Mouse (Mus musculus): ENCODE data around the gene Npepps. TPM values are rescaled to one million over a fixed set of nuclear protein-coding genes. Genes with fewer than 3 reads are reported as not detected.

Gene Npepps
- total RNA-seq (2012; rRNA removed), result 20.5 and 28.1 TPM in 2 replicates
- polyA plus RNA-seq (2012; ENCODE audit: insufficient read depth in 1 of 2, insufficient read length in 2 of 2, low read depth in 1 of 2, low replicate concordance in 2 of 2, missing spikeins in 1 of 2), result 10 to 100 TPM in 1 of 2 experiments, not detected in 1; 41.6 TPM

GRCm38 (mm10) chr11:97280216-97280861, at the start of gene Npepps:
Gene Npepps (minus strand): TSS chr11:97280638.
- H3K4me1 ChIP-seq (ENCODE audit: control insufficient read depth in 1 of 2, insufficient read depth in 2 of 2, low read length in 2 of 2), result peaks cover 9 to 16% of the 10 kb centered on the region in 2 experiments
- peak; percentile 81 for DNase-seq (ENCODE audit: low read depth, low spot score)
- TF ChIP-seq MAX (IDR thresholded peaks at IDR 0.05; ENCODE audit: low read length) (no peak), KAT2A (conservative IDR thresholded peaks at IDR 0.05; ENCODE audit: low read depth, low read length) (no peak), POLR2AphosphoS5 (IDR thresholded peaks at IDR 0.05; ENCODE audit: borderline replicate concordance, low read depth, low read length) (no peak), CTCF (IDR thresholded peaks at IDR 0.05 in 2 of 3, conservative IDR thresholded peaks at IDR 0.05 in 1 of 3; ENCODE audit: control insufficient read depth in 1 of 3, insufficient read depth in 1 of 3, low read depth in 2 of 3, low read length in 3 of 3, poor library complexity in 1 of 3, severe bottlenecking in 1 of 3) (no peak), ETS1 (IDR thresholded peaks at IDR 0.05; ENCODE audit: low read depth, low read length) (no peak), JUND (IDR thresholded peaks at IDR 0.05; ENCODE audit: low read depth, low read length) (no peak), EP300 (IDR thresholded peaks at IDR 0.05; ENCODE audit: low read depth in 1 of 2, low read length in 2 of 2) (no peak), ZNF384 (IDR thresholded peaks at IDR 0.05; ENCODE audit: low read depth, low read length) (no peak), MXI1 (IDR thresholded peaks at IDR 0.05; ENCODE audit: low read depth, low read length) (peak; percentile 53), USF2 (IDR thresholded peaks at IDR 0.05; ENCODE audit: borderline replicate concordance in 1 of 2, insufficient read depth in 1 of 2, low read depth in 1 of 2, low read length in 2 of 2) (no peak), RCOR1 (IDR thresholded peaks at IDR 0.05; ENCODE audit: low read depth, low read length) (no peak), E2F4 (IDR thresholded peaks at IDR 0.05; ENCODE audit: borderline replicate concordance, low read depth, low read length) (no peak), POLR2AphosphoS2 (IDR thresholded peaks at IDR 0.05; ENCODE audit: low read length) (peak; percentile 81; the same call in 1 of the 2 replicates), CHD1 (IDR thresholded peaks at IDR 0.05; ENCODE audit: low read depth, low read length) (no peak), MAFK (IDR thresholded peaks at IDR 0.05; ENCODE audit: borderline replicate concordance, low read depth, low read length) (no peak), SIN3A (IDR thresholded peaks at IDR 0.05; ENCODE audit: low read length) (no peak; the same call in 1 of the 2 replicates), TBP (IDR thresholded peaks at IDR 0.05; ENCODE audit: low read depth, low read length) (no peak), MYC (IDR thresholded peaks at IDR 0.05; ENCODE audit: low read depth, low read length) (no peak), TAL1 (IDR thresholded peaks at IDR 0.05; ENCODE audit: low read length) (no peak), MEF2A (IDR thresholded peaks at IDR 0.05; ENCODE audit: extremely low read depth, insufficient replicate concordance, low read depth, low read length, poor library complexity, severe bottlenecking) (no peak), SMC3 (IDR thresholded peaks at IDR 0.05; ENCODE audit: low read depth, low read length) (no peak), GATA1 (IDR thresholded peaks at IDR 0.05; ENCODE audit: low read depth, low read length) (no peak), MYB (IDR thresholded peaks at IDR 0.05; ENCODE audit: low read depth, low read length) (no peak), USF1 (IDR thresholded peaks at IDR 0.05; ENCODE audit: low read depth, low read length) (no peak), NELFE (IDR thresholded peaks at IDR 0.05; ENCODE audit: low read depth, low read length) (peak; percentile 86), RAD21 (IDR thresholded peaks at IDR 0.05; ENCODE audit: low read depth, low read length) (no peak), TCF12 (IDR thresholded peaks at IDR 0.05; ENCODE audit: low read depth, low read length) (peak; percentile 38; the same call in 1 of the 2 replicates), NRF1 (IDR thresholded peaks at IDR 0.05; ENCODE audit: insufficient read depth, low read depth, low read length, poor library complexity, severe bottlenecking) (0 out of 2 replicates have a peak, but pooled peaks have one; percentile 23), ZKSCAN1 (IDR thresholded peaks at IDR 0.05; ENCODE audit: low read depth, low read length) (no peak), ZMIZ1 (IDR thresholded peaks at IDR 0.05; ENCODE audit: low read depth, low read length) (0 out of 2 replicates have a peak, but pooled peaks have one; percentile 75), POLR2A (IDR thresholded peaks at IDR 0.05; ENCODE audit: control insufficient read depth in 1 of 2, insufficient read depth in 1 of 2, low read depth in 1 of 2, low read length in 2 of 2, poor library complexity in 1 of 2) (peak; percentile 84 to 90), HCFC1 (IDR thresholded peaks at IDR 0.05; ENCODE audit: low read depth, low read length) (peak; percentile 55; the same call in 1 of the 2 replicates), CHD2 (IDR thresholded peaks at IDR 0.05; ENCODE audit: low read length) (no peak)
- peak within 1 kb of the TSS; percentile 75 for H3K27ac ChIP-seq (ENCODE audit: control insufficient read depth, low read depth, low read length)
- peaks cover 40% of the 10 kb centered on the region for H3K79me2 ChIP-seq (ENCODE audit: control insufficient read depth, insufficient read depth, low read length, poor library complexity)
- peak within 1 kb of the TSS; percentile 95 for H3K9ac ChIP-seq (ENCODE audit: control insufficient read depth, low read depth, low read length, poor library complexity, severe bottlenecking)
- no peaks in the 10 kb centered on the region for H3K9me3 ChIP-seq (replicated peaks; ENCODE audit: insufficient read depth, low read length)
- H3K36me3 ChIP-seq (ENCODE audit: control insufficient read depth in 1 of 2, insufficient read depth in 2 of 2, low read length in 2 of 2), result peaks cover 0 to 22% of the 10 kb centered on the region in 2 experiments; a peak in 2 of 4 replicates
- H3K27me3 ChIP-seq (ENCODE audit: control insufficient read depth in 1 of 2, insufficient read depth in 2 of 2, low read length in 2 of 2), result no peaks in the 10 kb centered on the region
- peak within 1 kb of the TSS; percentile 85 to 89 for H3K4me3 ChIP-seq (ENCODE audit: control insufficient read depth in 1 of 2, insufficient read depth in 1 of 2, low read depth in 2 of 2, low read length in 2 of 2)

All from MEL (cell line).